Mouse (Mus musculus) heart, postnatal 0 days (tissue): ENCODE data around the gene Il17rd.

Experiments
- CTCF ChIP-seq: IDR thresholded peaks from 2 replicates; pipeline ENCODE4 v1.5.1; 2016; ENCODE audit warnings: antibody characterized with exemption, control low read depth, low read depth
- EP300 ChIP-seq: IDR thresholded peaks from 2 replicates; pipeline ENCODE4 v1.6.1; 2016; ENCODE audit warnings: antibody characterized with exemption, low read depth

DNA sequence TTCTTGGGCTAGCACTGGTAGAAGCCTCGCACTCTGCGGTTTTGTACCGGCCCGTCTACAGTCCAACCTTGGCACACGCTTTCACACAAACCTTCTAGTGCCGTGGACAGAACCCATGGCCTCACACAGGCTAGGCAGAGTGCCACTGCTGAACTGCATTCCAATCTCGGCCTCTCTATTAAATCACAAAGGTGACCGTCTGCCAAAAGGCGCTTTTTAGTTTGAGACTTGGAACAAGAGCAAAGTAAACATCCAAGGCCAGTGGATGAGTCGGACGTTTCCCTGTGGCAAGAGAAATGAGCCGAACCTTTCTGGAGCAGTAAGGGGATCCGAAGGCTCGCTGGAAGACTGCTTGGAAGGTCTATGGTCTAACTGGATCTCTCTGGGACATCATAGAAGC, 18.9 kb upstream of the Il17rd start:
- TF ChIP-seq CTCF (no peak), EP300 (no peak)
